Mouse (Mus musculus): ENCODE data around the gene Svs2.
A peak's percentile ranks its signal among the peaks of the same experiment; 100 is the strongest.
"Not testable (repeated sequence)": the region's sequence is repeated elsewhere in the genome, so short reads cannot be mapped to it uniquely, and the experiment has no call there.

The Svs2 gene

DNA sequence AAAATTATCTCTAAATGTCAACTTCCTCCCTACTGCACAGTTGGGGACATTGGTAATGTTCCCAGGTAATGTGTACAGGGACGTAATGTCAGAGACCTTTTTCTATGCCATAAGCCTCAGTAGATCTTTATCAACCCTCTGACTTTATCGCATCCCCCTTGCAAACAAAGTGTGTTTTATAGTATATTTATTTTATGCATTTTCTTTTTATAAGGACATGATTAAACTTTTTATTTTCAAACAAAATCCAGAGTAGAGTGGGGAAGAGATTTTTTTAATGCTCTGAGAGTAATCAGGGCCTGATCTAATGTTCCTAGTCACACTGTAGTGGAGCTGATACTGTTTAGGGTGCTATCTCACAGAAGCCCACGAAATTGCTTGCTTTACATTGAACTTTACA, at the start of gene Svs2:
Svs2 (minus strand) TSS at position 101 of the 400 bp plus-strand sequence.
- no peak for DNase-seq (ENCODE audit: low read depth, low spot score)

DNA sequence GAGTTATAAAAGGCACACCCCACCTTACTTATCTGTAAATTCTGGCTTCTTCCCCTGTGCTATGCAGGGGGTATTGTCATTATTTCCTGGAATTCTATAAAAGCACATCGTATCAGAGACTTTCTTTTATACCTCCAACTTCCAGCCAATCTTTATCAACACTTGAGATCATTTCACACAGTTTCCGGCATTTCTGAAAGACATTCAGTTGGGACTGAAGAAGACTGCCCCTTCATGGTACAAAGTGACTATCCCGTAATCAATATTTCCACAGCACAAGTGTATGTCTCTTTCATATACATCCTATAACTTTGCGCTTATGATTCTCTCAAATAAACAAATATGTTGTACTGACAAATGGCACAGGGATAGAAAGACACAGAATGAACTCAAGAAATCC, 40.1 kb upstream of the Svs2 start, which contains the start of gene Svs4:
Svs4 (minus strand) TSS at position 101 of the 400 bp plus-strand sequence.
- DNase-seq (ENCODE audit: low read depth, low spot score), result no peak

DNA sequence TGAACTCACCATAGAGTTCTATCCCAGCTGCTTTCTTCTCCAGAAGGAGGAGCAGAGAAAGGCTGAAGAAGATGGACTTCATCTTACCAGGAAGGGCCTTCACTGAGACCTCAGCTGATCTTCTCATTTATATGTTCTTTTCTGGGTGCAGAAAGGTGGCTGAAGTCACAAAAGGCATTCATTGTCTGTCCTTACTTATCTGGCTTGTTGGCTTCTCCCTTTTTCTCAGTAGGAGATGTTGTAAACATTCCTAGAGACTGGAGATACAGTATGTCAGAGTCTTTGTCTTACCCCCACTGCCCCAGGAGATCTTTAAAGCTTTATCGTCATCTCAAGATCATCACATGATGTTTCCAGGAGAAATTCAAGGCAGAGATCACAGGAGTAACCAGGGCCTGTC, 18.3 kb upstream of the Svs2 start, which contains the start of gene Svs3b:
Svs3b (minus strand) TSS at position 101 of the 400 bp plus-strand sequence.
- DNase-seq (ENCODE audit: low read depth, low spot score), result not testable (repeated sequence)

DNA sequence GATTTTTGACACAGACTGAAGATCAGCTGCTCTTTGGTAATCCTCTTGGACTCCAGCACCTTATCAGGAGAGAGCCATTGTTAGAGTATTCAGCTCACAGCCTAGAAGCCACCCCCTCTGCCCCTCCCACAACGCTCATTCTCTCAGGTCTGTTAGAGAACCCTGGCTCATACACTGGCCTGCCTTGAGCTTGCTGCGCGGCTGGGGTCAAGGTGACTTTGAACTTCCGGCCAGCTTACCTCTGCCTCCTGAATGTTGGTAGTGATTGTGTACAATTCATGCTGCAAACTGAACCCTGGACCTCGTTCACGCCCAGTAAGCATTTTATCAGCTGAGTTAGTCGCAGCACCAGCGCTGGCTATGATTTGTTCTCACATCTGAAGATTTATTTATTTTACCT, 5.6 kb downstream of the Svs2 start:
- no peak for DNase-seq (ENCODE audit: low read depth, low spot score)

DNA sequence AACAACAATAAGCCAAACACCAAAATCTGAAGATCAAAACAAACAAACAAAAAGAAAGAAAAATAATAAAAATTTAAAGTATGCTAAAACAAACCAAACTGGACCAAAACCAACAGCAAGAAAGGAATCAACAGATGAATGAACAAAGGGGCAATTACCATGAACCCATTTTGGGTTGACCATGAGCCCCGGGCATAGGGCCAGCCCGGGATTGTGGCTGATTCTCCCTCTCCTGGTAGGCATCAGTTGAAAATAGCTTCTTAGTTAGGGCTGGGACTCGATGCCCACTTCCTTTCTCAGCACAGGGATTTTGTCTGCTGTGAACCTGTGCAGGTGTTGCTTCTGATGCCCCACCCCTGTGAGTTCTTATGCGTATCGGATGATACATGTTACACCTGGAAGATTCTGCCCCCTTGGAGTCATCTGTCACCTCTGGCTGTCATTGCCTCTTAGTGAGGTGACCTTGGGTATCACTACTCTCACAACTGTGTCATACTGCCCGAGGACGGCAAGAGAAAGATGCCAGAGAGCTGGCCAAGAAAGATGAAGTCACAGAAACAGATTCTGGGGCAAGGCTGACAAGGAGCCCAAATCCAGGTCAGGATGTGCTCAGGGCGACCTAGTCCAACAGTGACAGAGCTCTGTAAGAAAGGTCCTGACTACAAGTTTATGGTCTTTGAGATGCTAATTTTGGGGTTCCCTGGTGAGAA, 9.8 kb downstream of the Svs2 start:
- no peak for DNase-seq (ENCODE audit: low read depth, low spot score)

DNA sequence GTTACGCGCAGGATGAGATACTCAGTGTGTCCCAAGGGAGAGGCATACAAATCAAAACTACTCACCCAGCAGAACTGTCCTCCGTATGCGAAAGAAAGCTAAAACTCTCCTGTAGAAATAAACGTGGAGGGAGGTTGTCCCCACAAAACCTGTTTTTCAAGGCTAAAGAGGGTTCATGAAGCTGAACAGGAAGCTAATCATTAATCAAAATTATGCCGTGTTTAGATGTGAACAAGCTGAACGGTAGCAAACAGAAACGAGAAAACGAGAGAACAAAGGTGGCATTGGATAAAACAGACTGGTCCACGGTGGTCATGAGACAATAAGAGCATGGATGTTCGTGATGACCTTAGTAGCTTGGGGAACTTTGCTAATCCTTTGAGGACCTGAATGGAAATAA, 16.7 kb downstream of the Svs2 start, which contains the start of gene Wfdc15b:
Wfdc15b (minus strand) TSS at position 139 of the 400 bp plus-strand sequence.
- DNase-seq (ENCODE audit: low read depth, low spot score), result no peak

DNA sequence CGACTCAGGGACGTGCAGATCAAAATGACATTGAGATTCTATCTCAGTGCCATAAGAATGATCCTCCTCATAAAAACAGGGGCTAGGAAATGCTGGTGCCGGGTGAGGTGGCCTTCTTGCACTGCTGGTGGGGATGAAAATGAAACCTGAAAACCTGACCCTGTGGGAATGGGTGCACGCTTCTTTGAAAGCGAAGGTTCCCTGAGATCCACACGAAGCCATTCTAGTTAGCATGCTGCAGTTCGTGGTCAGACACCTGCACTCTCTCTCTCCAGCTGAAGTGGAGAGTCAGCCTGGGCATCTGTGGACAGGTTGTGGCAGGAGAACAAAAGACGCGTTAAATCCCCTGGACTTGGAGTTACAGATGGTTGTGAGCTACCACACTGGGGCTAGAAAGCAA, 19.0 kb downstream of the Svs2 start:
- no peak for DNase-seq (ENCODE audit: low read depth, low spot score)

DNA sequence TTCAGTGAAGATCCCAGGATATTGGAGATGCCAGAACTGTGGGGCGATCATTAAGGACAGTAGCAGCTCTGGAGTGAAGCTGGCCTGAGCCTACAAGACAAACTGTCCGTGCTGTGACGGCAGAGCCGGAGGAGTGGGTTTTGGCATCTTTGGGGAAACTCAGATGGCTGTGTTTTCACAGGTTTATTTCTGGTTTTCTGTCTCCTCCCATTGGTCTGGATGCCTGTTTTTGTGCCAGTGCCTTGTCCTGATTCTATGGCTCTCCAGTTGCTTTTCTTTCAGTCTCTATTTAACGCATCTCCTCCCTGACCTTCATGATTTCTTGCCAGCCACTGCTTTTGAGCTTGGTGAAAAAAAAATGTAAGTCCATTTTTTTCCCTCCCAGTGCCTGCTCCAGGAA, 25.6 kb downstream of the Svs2 start:
- no peak for DNase-seq (ENCODE audit: low read depth, low spot score)

DNA sequence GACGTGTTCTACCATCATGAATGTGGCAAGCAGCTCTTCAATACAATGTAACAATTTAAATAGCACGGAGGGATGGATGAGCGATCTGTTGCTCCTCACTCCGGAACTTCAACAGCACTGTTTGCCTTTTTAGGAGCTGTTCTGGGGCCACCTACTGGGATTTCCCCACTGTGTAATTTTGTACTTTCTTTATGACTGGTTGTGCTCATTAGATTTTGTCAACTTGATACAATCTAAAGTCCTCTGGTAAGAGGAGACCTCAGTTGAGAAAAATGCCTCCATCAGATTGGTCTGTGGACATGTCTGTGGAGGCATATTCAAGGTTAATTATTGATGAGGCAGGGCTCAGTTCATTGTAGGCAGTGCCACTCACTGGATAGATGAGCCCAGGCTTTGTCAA, 27.4 kb downstream of the Svs2 start:
- no peak for DNase-seq (ENCODE audit: low read depth, low spot score)

DNA sequence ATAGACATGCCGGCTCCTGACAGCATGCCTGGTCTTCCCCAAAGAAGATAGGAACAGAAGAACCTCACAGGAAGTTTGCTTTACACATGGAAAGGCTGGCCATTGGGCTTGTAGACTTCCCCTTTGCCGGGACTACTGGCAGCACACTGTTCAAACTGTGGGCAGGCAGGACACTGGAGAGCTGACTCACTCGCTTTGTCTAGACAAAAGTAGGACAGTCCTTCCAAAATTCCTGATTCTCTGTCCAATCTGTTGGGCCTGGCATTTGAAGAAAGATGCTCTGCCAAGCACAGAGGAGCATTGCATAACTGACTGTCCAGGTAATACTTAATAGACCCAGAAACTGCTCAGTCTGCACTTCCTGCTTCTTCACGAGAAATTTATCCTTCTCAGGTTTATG, 31.6 kb downstream of the Svs2 start:
- DNase-seq (ENCODE audit: low read depth, low spot score), result peak; percentile 27

DNA sequence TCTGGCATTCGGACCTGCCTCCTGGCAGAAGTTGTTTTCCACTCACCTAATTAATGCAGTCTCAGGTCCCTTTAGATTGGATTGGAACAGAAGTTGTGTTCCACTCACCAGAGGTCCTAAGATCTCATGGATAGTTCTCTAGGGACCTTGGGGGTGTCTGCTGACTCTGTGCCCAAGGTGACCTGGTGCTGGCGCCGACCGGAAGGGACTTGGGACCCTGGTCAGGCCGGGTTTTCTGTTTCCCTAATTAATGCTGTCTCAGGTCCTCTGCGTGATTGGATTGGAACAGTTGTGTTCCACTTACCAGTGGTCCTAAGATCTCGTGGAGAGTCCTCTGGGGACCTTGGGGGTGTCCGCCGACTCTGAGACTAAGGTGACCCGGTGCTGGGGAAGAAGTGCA, 32.3 kb downstream of the Svs2 start:
- not testable (repeated sequence) for DNase-seq (ENCODE audit: low read depth, low spot score)

DNA sequence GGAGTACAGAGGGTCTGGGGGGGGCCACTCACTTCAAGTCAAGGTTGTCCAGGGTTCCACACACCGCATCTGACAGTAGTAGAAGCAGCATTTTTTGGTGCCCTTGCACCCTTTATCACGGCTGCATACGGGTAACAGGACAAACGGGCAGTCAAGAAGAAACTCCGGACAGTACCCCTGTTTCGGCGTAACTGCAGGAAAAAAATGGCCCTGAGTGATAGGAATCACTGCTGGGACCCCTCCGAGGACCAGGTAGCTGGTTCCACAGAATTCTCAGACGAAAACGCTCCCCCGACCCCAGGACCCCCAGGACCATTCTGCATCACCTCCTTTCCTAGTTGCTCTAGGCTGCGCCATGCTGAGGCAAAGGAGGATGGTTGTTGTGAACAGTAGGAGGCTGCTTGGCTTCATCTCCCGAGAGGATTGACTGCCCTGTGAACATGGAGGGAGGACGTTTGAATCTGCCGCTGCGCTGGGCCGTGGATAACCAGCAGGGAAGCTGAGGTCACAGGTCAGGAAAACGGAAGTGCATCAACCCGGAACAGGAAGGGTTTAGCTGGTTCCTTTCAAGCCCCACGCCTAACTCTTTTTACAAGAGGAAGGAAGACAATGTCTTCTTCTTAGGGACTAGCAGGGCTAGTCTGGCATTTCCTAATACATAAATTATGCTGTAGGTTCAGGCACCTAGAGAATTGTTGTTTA, 38.5 kb downstream of the Svs2 start, which contains the start of gene Wfdc15a:
Wfdc15a (minus strand) TSS at position 505 of the 702 bp plus-strand sequence.
- no peak for DNase-seq (ENCODE audit: low read depth, low spot score)

DNA sequence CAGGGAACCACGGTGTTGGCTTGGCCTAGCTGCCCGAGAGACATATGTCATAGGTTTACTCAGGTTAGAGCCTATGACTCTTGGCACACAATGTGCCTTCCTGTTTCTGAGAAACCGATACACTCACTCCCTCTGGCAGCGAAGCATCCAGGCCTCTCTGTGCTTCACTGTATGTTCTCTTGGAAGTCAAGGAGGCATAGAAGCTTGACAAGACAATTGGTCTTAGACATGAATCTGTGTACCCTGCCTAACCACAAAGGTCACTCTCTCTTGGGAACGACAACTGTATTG, 41.6 kb downstream of the Svs2 start:
- DNase-seq (ENCODE audit: low read depth, low spot score), result no peak

DNA sequence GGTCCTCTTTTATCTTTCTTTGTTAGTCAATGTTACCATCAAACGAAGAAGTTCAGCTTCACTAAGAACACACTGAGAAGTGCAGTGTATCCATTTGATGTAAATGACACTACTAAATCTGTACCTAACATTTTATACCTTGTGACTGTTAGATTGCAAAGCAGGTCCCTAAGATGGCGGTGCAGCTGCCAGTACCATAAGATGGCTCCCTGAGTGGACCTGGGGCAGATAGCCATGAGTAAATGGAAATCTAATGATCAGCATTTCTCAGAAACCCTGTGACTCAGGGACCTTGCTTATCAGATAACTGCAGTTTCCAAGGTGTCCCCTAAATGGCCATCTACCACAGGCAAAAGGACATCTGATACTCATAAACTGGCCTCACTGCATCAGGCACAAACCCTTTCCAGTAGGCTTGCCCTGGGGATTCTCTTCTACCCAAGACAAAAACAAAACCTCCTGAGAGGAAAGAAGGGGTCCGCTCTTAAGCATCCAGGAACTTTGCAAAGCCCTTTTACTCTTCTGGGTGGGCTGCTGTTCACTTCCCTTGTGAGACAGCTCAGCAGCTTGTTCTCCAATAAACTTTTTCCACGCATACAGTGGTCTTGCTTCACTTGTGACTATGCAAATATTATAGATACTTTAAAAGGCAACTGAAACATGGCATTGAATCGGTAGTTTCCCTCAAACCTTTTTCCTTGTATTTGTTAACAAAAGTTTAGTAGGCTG, 42.1 kb downstream of the Svs2 start:
- DNase-seq (ENCODE audit: low read depth, low spot score), result no peak

DNA sequence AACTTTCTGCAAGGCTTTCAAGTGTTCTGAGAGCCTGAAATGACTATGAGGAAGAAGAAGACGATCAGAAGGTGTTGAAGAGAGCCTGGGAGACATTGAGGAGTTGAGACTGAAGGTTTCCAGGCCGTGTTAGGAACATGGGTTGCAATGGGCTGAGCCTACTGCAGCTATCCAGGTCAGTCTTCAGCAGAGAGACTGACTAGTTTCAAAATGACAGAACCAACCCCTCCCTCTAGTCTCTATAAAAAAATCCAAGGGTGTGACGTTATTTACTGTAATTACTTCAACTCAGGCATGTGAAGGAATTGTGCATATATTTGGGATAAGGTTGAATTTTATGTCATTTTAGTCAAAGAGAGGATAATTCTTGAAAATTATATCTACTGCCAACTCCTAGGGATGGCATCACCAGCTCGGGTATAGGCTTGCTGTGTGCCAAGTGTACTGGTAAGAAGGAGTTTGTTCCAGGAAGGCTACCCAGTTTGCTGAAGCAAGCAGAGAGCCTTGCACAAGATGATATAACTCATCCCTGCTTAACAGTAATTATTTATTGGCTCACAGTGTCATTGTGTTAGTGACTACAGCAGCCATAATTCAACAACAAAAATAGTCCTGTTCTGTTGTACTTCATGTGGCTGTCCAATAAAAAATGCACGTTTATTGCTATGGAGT, 43.2 kb downstream of the Svs2 start:
- no peak for DNase-seq (ENCODE audit: low read depth, low spot score)

DNA sequence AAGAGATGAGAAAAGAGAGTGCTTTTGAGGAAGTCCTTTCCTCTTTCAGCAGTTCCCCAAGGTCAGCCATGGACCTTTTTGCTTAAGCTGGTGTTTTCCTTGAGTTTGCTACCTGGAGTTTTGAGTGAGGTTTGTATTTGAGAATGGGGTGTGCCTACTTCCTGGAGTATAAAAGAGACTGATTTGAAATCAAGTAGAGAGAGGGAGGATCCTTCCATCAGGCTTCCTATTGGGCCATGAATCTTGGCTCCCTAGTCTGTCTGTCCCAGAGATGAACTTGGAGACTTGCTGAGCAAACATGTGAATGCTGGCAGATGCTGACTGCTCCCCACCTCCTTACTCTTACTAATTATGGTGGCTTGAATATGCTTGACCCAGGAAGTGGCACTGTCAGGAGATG, 46.0 kb downstream of the Svs2 start:
- DNase-seq (ENCODE audit: low read depth, low spot score), result no peak

DNA sequence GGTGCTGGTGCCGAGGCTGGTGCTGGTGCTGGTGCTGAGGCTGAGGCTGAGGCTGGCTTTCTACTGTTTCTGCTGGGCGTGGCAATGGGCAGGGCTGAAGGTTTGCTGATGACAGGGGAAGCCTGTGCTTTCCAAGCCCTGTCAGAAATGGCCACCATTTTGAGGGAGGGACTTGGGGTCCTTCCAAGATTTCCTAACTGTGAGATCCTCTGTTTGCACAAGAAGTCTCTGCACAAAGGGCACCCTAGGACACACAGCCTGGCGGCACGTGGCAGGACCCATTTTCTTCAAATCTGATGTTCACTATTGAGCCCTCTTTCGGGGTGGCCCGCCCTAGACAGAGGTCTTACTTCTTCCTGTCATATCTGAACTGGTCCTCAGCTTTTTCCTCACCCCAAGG, 47.7 kb downstream of the Svs2 start, which contains the start of gene Wfdc12:
Wfdc12 (minus strand) TSS at position 33 of the 400 bp plus-strand sequence.
- DNase-seq (ENCODE audit: low read depth, low spot score), result peak; percentile 27

DNA sequence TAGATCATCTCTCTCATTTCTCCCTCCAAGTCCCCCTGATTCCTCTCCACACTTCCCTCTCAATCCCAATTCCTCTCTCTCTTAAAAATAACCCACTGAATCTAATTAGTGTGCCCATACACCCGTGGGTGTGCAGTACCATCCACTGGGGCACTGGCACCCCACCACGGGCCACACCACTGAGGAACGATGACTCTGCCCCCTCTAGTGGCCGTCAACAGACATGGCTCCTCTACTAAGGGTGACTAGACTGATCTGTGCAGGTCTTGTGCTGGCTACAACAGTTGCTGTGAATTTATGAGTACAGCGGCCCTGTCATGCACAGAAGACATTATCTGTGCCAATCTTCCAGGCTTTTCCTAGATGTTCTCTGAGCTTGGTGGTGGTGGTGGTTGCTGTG, 49.5 kb downstream of the Svs2 start:
- peak; percentile 47 for DNase-seq (ENCODE audit: low read depth, low spot score)

All from 3T3-L1 (cell line).